Mouse (Mus musculus): ENCODE results near the gene Rapgef6.

DNA sequence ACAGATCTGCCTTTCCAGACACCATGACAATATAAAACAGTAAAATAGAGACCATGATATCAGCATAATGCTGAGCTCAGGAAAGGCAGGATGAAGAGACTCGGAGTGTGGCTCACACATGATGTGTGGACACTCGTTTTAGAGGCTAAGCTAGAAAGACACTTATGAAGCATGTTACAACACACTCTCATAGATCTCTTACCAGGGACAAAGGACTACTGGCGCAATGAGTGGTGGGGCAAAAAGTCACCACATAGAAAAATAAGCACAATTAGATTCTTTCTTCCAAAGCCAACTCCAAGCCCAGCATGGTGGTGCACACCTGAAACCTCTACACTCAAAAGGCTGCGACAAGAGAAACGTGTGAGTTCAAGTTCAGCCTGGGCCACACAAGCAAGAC lies 208.3 kb downstream of the Rapgef6 start:
- no peak for TF ChIP-seq CTCF (IDR thresholded peaks at IDR 0.05; ENCODE audit: extremely low read depth, insufficient read length, insufficient replicate concordance, low read depth, low read length)
- no peak for TF ChIP-seq POLR2A (IDR thresholded peaks at IDR 0.05; ENCODE audit: low read depth, low read length)

All from small intestine, adult 2 months (tissue).